Mouse (Mus musculus) lung, postnatal 0 days (tissue): ENCODE measurements around the gene Pdxk. TPM values are rescaled to one million over a fixed set of nuclear protein-coding genes. Genes with fewer than 3 reads are reported as not detected.

Experiments
- ATAC-seq: fragments of 200-750 bp; cut with Nextera tagmentation; 2 replicates; pipeline ENCODE4 v1.8.0; 2017; ENCODE audit warnings: moderate library complexity
- DNase-seq: peaks from one replicate; pipeline ENCODE4 v3.0.0-alpha.2; 2016; ENCODE audit warnings: low spot score
- H3K27ac ChIP-seq: fragments of 300-500 bp; sonication (generic); 2 replicates; pipeline ENCODE4 v1.5.1; 2014; ENCODE audit warnings: antibody characterized with exemption, mild to moderate bottlenecking, low read length, mixed read lengths
- H3K27me3 ChIP-seq: fragments of 300-500 bp; sonication (generic); replicated peaks from 2 replicates; pipeline ENCODE4 v1.6.1; 2014; ENCODE audit warnings: low read length, mixed read lengths; ENCODE audit not compliant: insufficient read depth
- H3K36me3 ChIP-seq: fragments of 300-500 bp; sonication (generic); 2 replicates; pipeline ENCODE4 v1.6.1; 2014; ENCODE audit warnings: low read length, mixed read lengths; ENCODE audit not compliant: insufficient read depth
- H3K4me1 ChIP-seq: fragments of 300-500 bp; sonication (generic); 2 replicates; pipeline ENCODE4 v1.6.1; 2014; ENCODE audit warnings: antibody characterized with exemption, low read depth, low read length, mixed read lengths; ENCODE audit not compliant: insufficient read depth
- H3K4me2 ChIP-seq: fragments of 300-500 bp; sonication (generic); replicated peaks from 2 replicates; pipeline ENCODE4 v1.6.1; 2014; ENCODE audit warnings: low read depth, mild to moderate bottlenecking, low read length, moderate library complexity, mixed read lengths
- H3K4me3 ChIP-seq: fragments of 300-500 bp; sonication (generic); 2 replicates; pipeline ENCODE4 v1.5.1; 2014; ENCODE audit warnings: low read depth, low read length
- H3K9ac ChIP-seq: fragments of 300-500 bp; sonication (generic); replicated peaks from 2 replicates; pipeline ENCODE4 v1.6.1; 2014; ENCODE audit warnings: low read depth, mild to moderate bottlenecking
- H3K9me3 ChIP-seq: fragments of 300-500 bp; sonication (generic); 2 replicates; pipeline ENCODE4 v1.6.1; 2016; ENCODE audit warnings: low read length, mixed read lengths
- CTCF ChIP-seq: IDR thresholded peaks from 2 replicates; pipeline ENCODE4 v1.5.1; 2016; ENCODE audit warnings: antibody characterized with exemption, mild to moderate bottlenecking
- EP300 ChIP-seq: IDR thresholded peaks from 2 replicates; pipeline ENCODE4 v1.6.1; 2016; ENCODE audit warnings: antibody characterized with exemption, mild to moderate bottlenecking, control low read depth
- WGBS: fragments of 180-500 bp; shearing (Covaris S2); extraction: QIAGEN DNeasy Blood & Tissue Kit; methylation state at CpG from one replicate; pipeline ENCODE4 v1.1.7; 2014; 5-methylcytosine and 5-hydroxymethylcytosine counted together
- polyA plus RNA-seq: library from polyadenylated mRNA; unstranded; fragments of >200 nt; fragmentation: Nextera tagmentation; extraction: Ambion mirVana; gene quantifications from 2 replicates; pipeline ENCODE4 v1.2.1, GENCODE M21; 2015

The Pdxk gene
- polyA plus RNA-seq, 1 experiment from 2014 or later: 4.9 TPM

GRCm38 (mm10) chr10:78480954-78481927 is 16.5 kb upstream of the Pdxk start:
- Histone ChIP-seq H3K36me3 (no peaks in the 10 kb centered on the region), H3K27me3 (no peaks in the 10 kb centered on the region), H3K27ac (no peak overlapping the region), H3K9ac (no peak overlapping the region), H3K4me3 (peak overlapping the region; percentile 38), H3K4me1 (no peaks in the 10 kb centered on the region), H3K9me3 (no peaks in the 10 kb centered on the region), H3K4me2 (peak overlapping the region; percentile 78)
- DNase-seq: no peak
- TF ChIP-seq EP300 (no peak), CTCF (no peak)
- peak; percentile 11; the same call in 1 of the 2 replicates for ATAC-seq
- WGBS: 38% methylated on average over 21 of the region's 21 CpGs

- TF ChIP-seq EP300 (no peak), CTCF (no peak)
- DNase-seq: no peak
- no peaks in the 10 kb centered on the region for H3K4me1 ChIP-seq
- H3K36me3 ChIP-seq: no peaks in the 10 kb centered on the region
- WGBS: 61% methylated on average over 4 of the region's 4 CpGs
- no peak overlapping the region for H3K4me3 ChIP-seq
- ATAC-seq: no peak
- H3K4me2 ChIP-seq: no peak overlapping the region
- no peak overlapping the region for H3K27ac ChIP-seq
- H3K9ac ChIP-seq: no peak overlapping the region
- H3K9me3 ChIP-seq: no peaks in the 10 kb centered on the region
- H3K27me3 ChIP-seq: no peaks in the 10 kb centered on the region
Observed at GRCm38 (mm10) chr10:78476821-78477220, 12.0 kb upstream of the Pdxk start.

GRCm38 (mm10) chr10:78474759-78475158 is 10.0 kb upstream of the Pdxk start:
- no peak overlapping the region for H3K4me3 ChIP-seq
- no peaks in the 10 kb centered on the region for H3K4me1 ChIP-seq
- no peaks in the 10 kb centered on the region for H3K9me3 ChIP-seq
- H3K27ac ChIP-seq: no peak overlapping the region
- no peak overlapping the region for H3K9ac ChIP-seq
- no peak for DNase-seq
- WGBS: 53% methylated on average over 8 of the region's 8 CpGs
- ATAC-seq: no peak
- H3K27me3 ChIP-seq: no peaks in the 10 kb centered on the region
- no peaks in the 10 kb centered on the region for H3K36me3 ChIP-seq
- TF ChIP-seq EP300: no peak
- TF ChIP-seq CTCF: no peak
- H3K4me2 ChIP-seq: no peak overlapping the region

DNA sequence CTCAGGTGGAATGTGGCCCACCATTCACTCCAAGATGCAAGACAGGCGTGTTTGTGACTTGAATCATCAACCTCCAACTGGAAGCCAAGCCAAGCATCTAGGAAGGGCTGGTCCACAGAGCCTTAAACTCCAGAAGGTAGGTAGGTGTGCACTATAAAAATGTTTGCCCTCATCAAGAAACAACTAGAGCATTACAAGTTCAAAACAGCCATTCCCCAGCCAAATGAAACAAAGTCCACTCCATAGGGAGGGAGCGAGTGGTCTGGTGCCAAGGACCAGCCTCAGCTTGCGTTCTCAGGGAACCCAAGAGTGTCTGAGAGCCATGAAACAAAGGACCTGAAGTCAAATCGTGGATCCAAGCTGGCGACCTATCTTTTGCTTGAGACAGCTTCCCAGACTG is 8.7 kb upstream of the Pdxk start:
- H3K4me1 ChIP-seq: no peaks in the 10 kb centered on the region
- DNase-seq (no peak), ATAC-seq (no peak)
- H3K36me3 ChIP-seq: no peaks in the 10 kb centered on the region
- H3K27ac ChIP-seq: no peak overlapping the region
- 44% methylated on average over 5 of the region's 5 CpGs for WGBS
- no peak overlapping the region for H3K4me3 ChIP-seq
- TF ChIP-seq EP300 (no peak), CTCF (no peak)
- H3K4me2 ChIP-seq: no peak overlapping the region
- no peaks in the 10 kb centered on the region for H3K27me3 ChIP-seq
- H3K9me3 ChIP-seq: no peaks in the 10 kb centered on the region
- H3K9ac ChIP-seq: no peak overlapping the region

GRCm38 (mm10) chr10:78472046-78472445 is 7.3 kb upstream of the Pdxk start:
- no peak for DNase-seq
- no peak for TF ChIP-seq CTCF
- no peak for TF ChIP-seq EP300
- no peaks in the 10 kb centered on the region for H3K9me3 ChIP-seq
- no peak overlapping the region for H3K27ac ChIP-seq
- H3K9ac ChIP-seq: no peak overlapping the region
- H3K4me2 ChIP-seq: no peak overlapping the region
- no peaks in the 10 kb centered on the region for H3K4me1 ChIP-seq
- no peak for ATAC-seq
- no peak overlapping the region for H3K4me3 ChIP-seq
- no peaks in the 10 kb centered on the region for H3K36me3 ChIP-seq
- 61% methylated on average over 3 of the region's 3 CpGs for WGBS
- H3K27me3 ChIP-seq: no peaks in the 10 kb centered on the region

GRCm38 (mm10) chr10:78470582-78471313 is 6.0 kb upstream of the Pdxk start:
- no peaks in the 10 kb centered on the region for H3K27me3 ChIP-seq
- H3K4me1 ChIP-seq: no peaks in the 10 kb centered on the region
- no peak overlapping the region for H3K9ac ChIP-seq
- DNase-seq: peak; percentile 40
- no peak overlapping the region for H3K4me3 ChIP-seq
- 26% methylated on average over 15 of the region's 15 CpGs for WGBS
- no peak for TF ChIP-seq CTCF
- H3K9me3 ChIP-seq: no peaks in the 10 kb centered on the region
- H3K4me2 ChIP-seq: peak overlapping the region; percentile 29; the same call in 1 of the 2 replicates
- peak; percentile 50 for ATAC-seq
- H3K27ac ChIP-seq: no peak overlapping the region
- H3K36me3 ChIP-seq: no peaks in the 10 kb centered on the region
